Mouse (Mus musculus): ENCODE measurements around the gene Hormad1.

Gene Hormad1

GRCm38 (mm10) chr3:95587754-95588603 is 28.5 kb downstream of the Hormad1 start:
- 45% methylated on average over 8 of the region's 8 CpGs for WGBS

- WGBS, result under 1% methylated on average over 12 of the region's 12 CpGs
These were observed 29.2 kb downstream of the Hormad1 start, which contains the start of gene Golph3l for GRCm38 (mm10) chr3:95588604-95589086. Gene Golph3l, plus strand, starts transcription at chr3:95588934.

GRCm38 (mm10) chr3:95601287-95601686 is 41.8 kb downstream of the Hormad1 start:
- WGBS, result 77% methylated on average over 3 of the region's 3 CpGs

- 93% methylated on average over 3 of the region's 3 CpGs for WGBS
These were observed 46.6 kb downstream of the Hormad1 start for GRCm38 (mm10) chr3:95606096-95606495.

GRCm38 (mm10) chr3:95609195-95609594 is 49.7 kb downstream of the Hormad1 start:
- 68% methylated on average over 3 of the region's 3 CpGs for WGBS

GRCm38 (mm10) chr3:95613996-95614395 is 54.5 kb downstream of the Hormad1 start:
- 97% methylated on average over 1 of the region's 1 CpGs for WGBS

- 84% methylated on average over 1 of the region's 1 CpGs for WGBS
These were observed 59.0 kb downstream of the Hormad1 start for GRCm38 (mm10) chr3:95618511-95618910.

GRCm38 (mm10) chr3:95621241-95621640 is 61.8 kb downstream of the Hormad1 start:
- WGBS, result 97% methylated on average over 1 of the region's 1 CpGs

- 95% methylated on average over 20 of the region's 20 CpGs for WGBS
These were observed 62.9 kb downstream of the Hormad1 start for GRCm38 (mm10) chr3:95622421-95622820.

- 62% methylated on average over 2 of the region's 2 CpGs for WGBS
These were observed 64.1 kb downstream of the Hormad1 start for GRCm38 (mm10) chr3:95623551-95623950.

- WGBS, result 69% methylated on average over 5 of the region's 5 CpGs
These were observed 64.6 kb downstream of the Hormad1 start for GRCm38 (mm10) chr3:95623991-95624515.

GRCm38 (mm10) chr3:95624628-95625503 is 65.4 kb downstream of the Hormad1 start, which contains the start of gene Ensa:
Gene Ensa, plus strand, starts transcription at chr3:95624993.
- 1% methylated on average over 44 of the region's 44 CpGs for WGBS

GRCm38 (mm10) chr3:95627763-95628162 is 68.3 kb downstream of the Hormad1 start:
- WGBS, result 45% methylated on average over 5 of the region's 5 CpGs

- WGBS, result 27% methylated on average over 4 of the region's 4 CpGs
These were observed 70.3 kb downstream of the Hormad1 start for GRCm38 (mm10) chr3:95629755-95630154.

- WGBS, result 72% methylated on average over 3 of the region's 3 CpGs
These were observed 71.4 kb downstream of the Hormad1 start for GRCm38 (mm10) chr3:95630856-95631255.

GRCm38 (mm10) chr3:95631304-95631703 is 71.8 kb downstream of the Hormad1 start:
- 63% methylated on average over 6 of the region's 6 CpGs for WGBS

GRCm38 (mm10) chr3:95632648-95633588 is 73.4 kb downstream of the Hormad1 start:
- WGBS, result 70% methylated on average over 12 of the region's 12 CpGs

GRCm38 (mm10) chr3:95635636-95636035 is 76.2 kb downstream of the Hormad1 start:
- 66% methylated on average over 4 of the region's 4 CpGs for WGBS

GRCm38 (mm10) chr3:95636072-95636471 is 76.6 kb downstream of the Hormad1 start:
- 86% methylated on average over 4 of the region's 4 CpGs for WGBS
